Mouse (Mus musculus) limb, embryonic 12.5 days (tissue): ENCODE results near the gene Exoc4. TPM values are rescaled to one million over a fixed set of nuclear protein-coding genes. Genes with fewer than 3 reads are reported as not detected.

Experiments used
- ATAC-seq: fragments of 200-750 bp; cut with Nextera tagmentation; 2 replicates; pipeline ENCODE4 v1.8.0; 2017; ENCODE audit warnings: low read depth, moderate TSS enrichment; ENCODE audit not compliant: insufficient number of reproducible peaks, insufficient read depth, low FRiP score, low TSS enrichment
- H3K27ac ChIP-seq: fragments of 300-500 bp; sonication (generic); 2 replicates; pipeline ENCODE4 v1.5.1; 2016; ENCODE audit warnings: mild to moderate bottlenecking, moderate library complexity
- H3K27me3 ChIP-seq: fragments of 300-500 bp; sonication (generic); 2 replicates; pipeline ENCODE4 v1.6.1; 2016; ENCODE audit warnings: mild to moderate bottlenecking, moderate library complexity
- H3K36me3 ChIP-seq: fragments of 300-500 bp; sonication (generic); 2 replicates; pipeline ENCODE4 v1.6.1; 2016; ENCODE audit warnings: mild to moderate bottlenecking, moderate library complexity
- H3K4me1 ChIP-seq: fragments of 300-500 bp; sonication (generic); replicated peaks from 2 replicates; pipeline ENCODE4 v1.6.1; 2016
- H3K4me2 ChIP-seq: fragments of 300-500 bp; sonication (generic); 2 replicates; pipeline ENCODE4 v1.6.1; 2016; ENCODE audit warnings: mild to moderate bottlenecking, moderate library complexity
- H3K4me3 ChIP-seq: fragments of 300-500 bp; sonication (generic); replicated peaks from 2 replicates; pipeline ENCODE4 v1.5.1; 2016; ENCODE audit warnings: mild to moderate bottlenecking
- H3K9ac ChIP-seq: fragments of 300-500 bp; sonication (generic); replicated peaks from 2 replicates; pipeline ENCODE4 v1.6.1; 2016; ENCODE audit warnings: mild to moderate bottlenecking, moderate library complexity
- H3K9me3 ChIP-seq: fragments of 300-500 bp; sonication (generic); 2 replicates; pipeline ENCODE4 v1.6.1; 2016; ENCODE audit warnings: mild to moderate bottlenecking, moderate library complexity
- whole genome bisulfite sequencing: fragments of 180-500 bp; shearing (Covaris S2); methylation state at CpG from one replicate; pipeline ENCODE4 v1.1.7; 2016; 5-methylcytosine and 5-hydroxymethylcytosine counted together
- polyA plus RNA-seq: library from polyadenylated mRNA; unstranded; fragments of >200 nt; fragmentation: Nextera tagmentation; extraction: Ambion mirVana; gene quantifications from 2 replicates; pipeline ENCODE4 v1.2.1, GENCODE M21; 2016

The Exoc4 gene
- polyA plus RNA-seq, 1 experiment from 2014 or later = 39.2 TPM

GRCm38 (mm10) chr6:33409586-33409985 lies 160.7 kb downstream of the Exoc4 start:
- Histone ChIP-seq H3K36me3 (no peaks in the 10 kb centered on the region), H3K4me2 (no peak overlapping the region), H3K27ac (no peak overlapping the region), H3K4me1 (no peaks in the 10 kb centered on the region; the same call in 1 of the 2 replicates), H3K4me3 (no peak overlapping the region), H3K9me3 (no peaks in the 10 kb centered on the region), H3K9ac (no peak overlapping the region), H3K27me3 (no peaks in the 10 kb centered on the region)
- 63% methylated on average over 3 of the region's 3 CpGs for WGBS
- ATAC-seq = no peak

DNA sequence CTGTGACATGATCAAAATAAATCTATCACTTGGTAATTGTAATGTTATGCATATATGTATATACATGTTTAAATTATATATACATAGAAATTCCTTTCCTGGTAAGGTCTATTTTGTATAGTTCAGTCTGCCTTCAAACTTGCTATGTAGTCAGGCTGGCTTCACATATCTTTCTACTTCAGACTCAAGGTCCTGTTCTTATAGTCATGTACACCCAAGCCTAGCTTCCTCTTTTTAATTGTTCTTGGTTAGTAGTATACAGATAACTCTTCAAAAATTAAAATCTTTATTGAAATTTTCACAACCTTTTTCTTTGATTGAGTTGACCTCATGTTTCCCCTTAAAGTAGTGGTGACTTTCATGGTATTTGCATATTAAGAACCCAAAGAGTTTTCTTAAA lies 176.1 kb downstream of the Exoc4 start:
- no peaks in the 10 kb centered on the region for H3K9me3 ChIP-seq
- H3K27me3 ChIP-seq = no peaks in the 10 kb centered on the region
- ATAC-seq = no peak
- no peaks in the 10 kb centered on the region for H3K36me3 ChIP-seq
- H3K4me3 ChIP-seq = no peak overlapping the region
- H3K9ac ChIP-seq = no peak overlapping the region
- no peak overlapping the region for H3K4me2 ChIP-seq
- H3K4me1 ChIP-seq = no peaks in the 10 kb centered on the region
- H3K27ac ChIP-seq = no peak overlapping the region

DNA sequence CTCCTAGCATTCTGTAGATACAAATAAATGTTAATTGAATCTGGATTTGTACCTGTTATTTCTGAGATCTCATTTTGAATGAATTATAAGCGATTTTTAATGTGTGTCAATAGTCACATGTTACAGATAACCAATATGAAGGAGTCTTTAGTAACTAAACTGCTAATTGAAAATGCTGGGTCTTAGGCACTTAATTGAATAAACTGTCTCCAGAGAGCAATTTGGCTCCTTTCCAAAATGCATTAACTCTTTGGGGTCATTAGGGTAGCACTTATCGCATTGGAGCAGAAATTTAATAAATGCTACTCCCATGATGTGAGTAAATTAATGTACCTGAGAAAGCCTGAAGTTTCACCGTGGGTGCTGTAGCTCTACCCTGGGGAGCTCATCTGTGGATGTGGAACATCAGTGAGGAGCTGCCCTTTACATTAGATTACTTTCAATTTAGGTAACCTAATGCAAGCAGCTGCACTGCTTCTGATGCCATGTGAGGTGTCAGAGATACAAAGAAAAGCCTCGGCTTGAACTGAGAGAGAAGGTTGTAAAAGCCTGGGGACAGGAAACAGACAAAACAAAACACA lies 182.4 kb downstream of the Exoc4 start:
- H3K4me3 ChIP-seq = no peak overlapping the region
- H3K27ac ChIP-seq = no peak overlapping the region
- no peaks in the 10 kb centered on the region for H3K9me3 ChIP-seq
- ATAC-seq = no peak
- no peaks in the 10 kb centered on the region for H3K27me3 ChIP-seq
- H3K36me3 ChIP-seq = no peaks in the 10 kb centered on the region
- peaks cover 5% of the 10 kb centered on the region; the same call in 1 of the 2 replicates for H3K4me1 ChIP-seq
- 35% methylated on average over 4 of the region's 4 CpGs for WGBS
- no peak overlapping the region for H3K9ac ChIP-seq
- no peak overlapping the region for H3K4me2 ChIP-seq

GRCm38 (mm10) chr6:33440508-33440907 lies 191.6 kb downstream of the Exoc4 start:
- Histone ChIP-seq H3K27ac (no peak overlapping the region), H3K4me3 (no peak overlapping the region), H3K4me1 (peaks cover 8% of the 10 kb centered on the region; the same call in 1 of the 2 replicates), H3K4me2 (no peak overlapping the region), H3K36me3 (no peaks in the 10 kb centered on the region), H3K9me3 (no peaks in the 10 kb centered on the region), H3K9ac (no peak overlapping the region), H3K27me3 (no peaks in the 10 kb centered on the region)
- no peak for ATAC-seq
- 46% methylated on average over 1 of the region's 1 CpGs for WGBS

DNA sequence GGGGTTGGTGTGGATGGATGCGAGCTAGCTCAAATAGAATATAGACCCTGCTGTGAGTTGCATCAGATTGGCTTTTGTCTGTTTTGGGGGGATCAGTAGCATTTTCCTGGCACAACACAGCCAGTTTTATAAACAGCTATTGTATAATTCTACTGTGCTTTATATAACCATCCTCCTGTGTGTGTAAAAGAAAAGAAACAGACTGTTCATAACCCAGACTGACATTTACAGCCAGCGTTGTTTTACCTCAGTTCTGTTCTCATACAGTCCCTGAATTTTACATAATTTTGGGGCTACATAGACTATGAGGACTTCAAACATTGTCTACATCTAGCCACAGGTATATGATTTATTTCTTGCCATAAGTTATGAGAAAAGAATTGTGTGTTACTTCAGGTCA lies 204.9 kb downstream of the Exoc4 start:
- Histone ChIP-seq H3K4me2 (no peak overlapping the region), H3K4me1 (no peaks in the 10 kb centered on the region), H3K9ac (no peak overlapping the region), H3K9me3 (no peaks in the 10 kb centered on the region), H3K4me3 (no peak overlapping the region), H3K27ac (no peak overlapping the region), H3K27me3 (no peaks in the 10 kb centered on the region), H3K36me3 (no peaks in the 10 kb centered on the region)
- 76% methylated on average over 2 of the region's 2 CpGs for WGBS
- ATAC-seq = no peak

DNA sequence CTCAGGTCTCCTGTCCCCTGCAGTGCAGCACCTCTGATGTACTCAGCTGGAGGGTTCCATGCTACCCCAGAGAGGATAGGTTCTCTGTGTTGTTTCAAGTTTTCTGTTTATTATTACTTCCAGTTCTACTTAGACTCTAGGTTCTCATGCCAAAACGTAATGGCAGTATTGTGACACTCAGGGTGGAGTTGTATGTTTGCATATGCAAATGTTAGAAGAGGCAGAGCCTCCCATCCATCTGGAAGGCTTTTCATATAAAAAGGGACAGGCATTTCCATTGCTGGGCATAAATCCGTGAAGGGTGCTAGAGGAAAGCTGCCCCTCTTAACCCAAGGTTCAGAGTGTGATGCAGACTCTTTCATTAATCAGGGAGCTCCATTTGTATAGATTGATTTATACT lies 205.5 kb downstream of the Exoc4 start:
- Histone ChIP-seq H3K4me2 (no peak overlapping the region), H3K27me3 (no peaks in the 10 kb centered on the region), H3K27ac (no peak overlapping the region), H3K4me3 (no peak overlapping the region), H3K9ac (no peak overlapping the region), H3K36me3 (no peaks in the 10 kb centered on the region), H3K9me3 (no peaks in the 10 kb centered on the region), H3K4me1 (no peaks in the 10 kb centered on the region)
- 56% methylated on average over 2 of the region's 2 CpGs for WGBS
- ATAC-seq = no peak

- Histone ChIP-seq H3K27ac (no peak overlapping the region), H3K36me3 (no peaks in the 10 kb centered on the region), H3K4me3 (no peak overlapping the region), H3K4me1 (no peaks in the 10 kb centered on the region), H3K27me3 (no peaks in the 10 kb centered on the region), H3K9me3 (no peaks in the 10 kb centered on the region), H3K4me2 (no peak overlapping the region), H3K9ac (no peak overlapping the region)
- no peak for ATAC-seq
- WGBS = 97% methylated on average over 1 of the region's 1 CpGs
Observed at GRCm38 (mm10) chr6:33455238-33455637, 206.4 kb downstream of the Exoc4 start.

DNA sequence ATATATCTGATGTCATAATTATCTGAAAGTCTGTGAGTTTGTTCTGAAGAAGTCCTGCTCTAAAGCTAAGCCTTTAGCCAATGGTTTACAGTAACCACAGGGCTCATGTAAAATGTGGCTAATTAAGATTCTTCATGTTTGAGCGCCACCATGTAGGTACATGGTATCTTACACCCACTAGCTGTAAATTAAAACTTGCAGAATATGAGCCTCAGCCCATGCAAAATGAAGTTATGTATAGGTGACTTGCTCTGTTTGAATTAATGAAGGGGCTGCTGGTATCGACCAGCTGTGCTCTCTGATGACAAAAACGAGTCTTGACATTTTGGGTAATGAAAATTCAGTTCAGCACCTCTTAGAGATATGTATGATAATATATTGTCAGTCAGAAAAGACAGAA lies 216.0 kb downstream of the Exoc4 start:
- Histone ChIP-seq H3K36me3 (no peaks in the 10 kb centered on the region), H3K27me3 (no peaks in the 10 kb centered on the region), H3K9me3 (no peaks in the 10 kb centered on the region), H3K9ac (no peak overlapping the region), H3K27ac (no peak overlapping the region), H3K4me3 (no peak overlapping the region), H3K4me1 (no peaks in the 10 kb centered on the region), H3K4me2 (no peak overlapping the region)
- no peak for ATAC-seq
- 60% methylated on average over 3 of the region's 3 CpGs for WGBS

DNA sequence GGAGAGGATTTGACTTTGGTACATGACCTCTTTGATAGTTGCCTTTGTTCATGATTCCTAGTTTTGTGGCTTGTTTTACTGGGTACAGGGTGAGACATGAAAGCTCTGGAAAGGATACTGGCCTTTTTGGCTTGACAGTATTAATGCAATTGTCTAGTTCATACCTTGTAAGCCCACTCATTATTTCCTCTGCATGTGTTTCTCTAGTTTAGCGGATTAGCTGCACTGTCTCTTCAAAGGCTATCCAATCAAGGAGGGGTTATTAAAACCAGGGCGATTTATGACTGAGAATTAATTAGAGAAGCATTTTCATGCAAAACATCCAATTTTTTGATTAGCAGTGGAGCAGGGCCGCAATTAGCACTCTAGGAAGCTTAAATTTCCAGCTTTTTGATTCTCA lies 216.5 kb downstream of the Exoc4 start:
- H3K27me3 ChIP-seq = no peaks in the 10 kb centered on the region
- H3K9me3 ChIP-seq = no peaks in the 10 kb centered on the region
- H3K9ac ChIP-seq = no peak overlapping the region
- H3K27ac ChIP-seq = no peak overlapping the region
- no peaks in the 10 kb centered on the region for H3K4me1 ChIP-seq
- H3K4me2 ChIP-seq = no peak overlapping the region
- no peak for ATAC-seq
- 36% methylated on average over 3 of the region's 3 CpGs for WGBS
- no peak overlapping the region for H3K4me3 ChIP-seq
- no peaks in the 10 kb centered on the region for H3K36me3 ChIP-seq

DNA sequence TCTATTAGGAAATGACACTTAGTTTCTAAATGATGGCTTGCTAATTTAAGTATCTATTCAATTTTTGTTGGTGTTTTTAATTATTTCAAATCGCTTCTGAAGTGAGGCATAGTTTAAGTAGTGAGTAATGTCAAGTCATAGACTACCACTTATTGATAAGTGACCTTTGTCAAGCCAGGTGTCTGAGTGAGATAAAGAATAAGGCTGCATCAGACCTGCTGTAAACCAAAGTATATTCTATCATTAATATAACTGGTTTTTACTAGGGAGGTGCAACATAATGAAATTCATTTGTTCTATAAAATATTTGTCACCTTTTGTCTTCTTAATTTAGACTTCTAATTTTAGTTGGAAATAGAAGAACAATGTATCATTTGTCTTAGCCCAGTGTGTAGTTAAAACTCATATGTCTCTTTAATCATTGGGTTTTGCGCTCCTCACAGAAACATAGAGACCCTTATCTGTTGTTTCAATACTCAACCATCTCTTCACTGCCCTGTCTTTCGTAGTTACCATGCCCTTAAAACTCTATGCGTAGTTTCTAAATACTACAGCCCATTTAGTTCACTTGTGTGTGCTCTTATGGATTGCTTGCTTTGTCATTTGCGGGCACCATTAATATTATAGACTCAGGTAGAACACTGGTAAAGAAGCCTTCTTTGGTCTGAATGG lies 217.4 kb downstream of the Exoc4 start:
- H3K4me1 ChIP-seq = no peaks in the 10 kb centered on the region
- H3K9me3 ChIP-seq = no peaks in the 10 kb centered on the region
- no peak overlapping the region for H3K9ac ChIP-seq
- H3K4me2 ChIP-seq = no peak overlapping the region
- no peak overlapping the region for H3K27ac ChIP-seq
- H3K4me3 ChIP-seq = no peak overlapping the region
- ATAC-seq = no peak
- WGBS = 83% methylated on average over 5 of the region's 5 CpGs
- H3K27me3 ChIP-seq = no peaks in the 10 kb centered on the region
- H3K36me3 ChIP-seq = no peaks in the 10 kb centered on the region

DNA sequence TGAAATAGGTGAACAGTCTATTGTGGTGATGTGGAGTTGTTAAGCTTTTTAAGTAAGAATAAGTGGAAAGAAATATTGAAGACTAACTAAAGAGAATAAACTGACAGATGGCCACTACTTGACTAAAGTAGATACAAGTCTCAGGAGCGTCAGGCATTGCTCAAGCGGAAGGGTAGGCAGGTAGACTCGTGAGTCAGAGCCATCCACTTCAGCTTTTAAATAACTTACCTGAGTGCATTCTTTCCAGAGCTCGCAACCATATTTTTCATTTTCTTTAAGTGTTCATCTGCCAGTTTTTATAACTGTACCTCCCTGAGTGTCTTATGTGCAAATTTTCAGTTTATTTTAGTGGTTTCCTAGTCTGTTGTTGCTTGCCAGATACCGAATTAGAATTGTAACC lies 219.6 kb downstream of the Exoc4 start:
- Histone ChIP-seq H3K4me2 (no peak overlapping the region), H3K9me3 (no peaks in the 10 kb centered on the region), H3K36me3 (no peaks in the 10 kb centered on the region), H3K9ac (no peak overlapping the region), H3K27ac (no peak overlapping the region), H3K4me1 (no peaks in the 10 kb centered on the region), H3K4me3 (no peak overlapping the region), H3K27me3 (no peaks in the 10 kb centered on the region)
- ATAC-seq = no peak
- WGBS = 90% methylated on average over 5 of the region's 5 CpGs

DNA sequence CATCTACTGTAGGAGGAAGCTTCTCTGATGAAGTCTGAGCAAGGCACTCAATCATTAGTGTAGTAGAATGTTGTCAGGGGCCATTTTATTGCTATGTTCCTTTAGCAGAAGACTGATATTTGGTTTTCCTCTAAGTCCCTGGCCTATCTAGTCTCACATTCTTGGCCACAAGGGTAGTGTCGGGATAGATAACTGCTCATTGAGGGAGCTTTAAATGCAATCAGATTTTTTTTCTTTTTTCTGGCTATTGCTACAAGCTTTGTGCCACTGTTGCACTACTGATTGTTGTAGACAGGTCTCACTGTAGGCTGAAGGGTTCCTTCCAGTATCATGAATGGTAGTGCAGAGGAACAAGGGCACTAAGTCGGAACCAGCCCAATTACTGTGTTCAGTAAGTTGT lies 227.2 kb downstream of the Exoc4 start:
- ATAC-seq = no peak
- no peak overlapping the region for H3K4me2 ChIP-seq
- WGBS = 86% methylated on average over 2 of the region's 2 CpGs

More for the DNA sequence above, 227.2 kb downstream of the Exoc4 start:
- H3K4me3 ChIP-seq = no peak overlapping the region
- no peak overlapping the region for H3K27ac ChIP-seq
- no peaks in the 10 kb centered on the region for H3K9me3 ChIP-seq
- no peak overlapping the region for H3K9ac ChIP-seq
- H3K27me3 ChIP-seq = no peaks in the 10 kb centered on the region
- H3K36me3 ChIP-seq = no peaks in the 10 kb centered on the region
- H3K4me1 ChIP-seq = no peaks in the 10 kb centered on the region
